Mouse (Mus musculus) cortical plate, adult 2 months (tissue): ENCODE data around the gene Ninl.

Source experiments
- CTCF ChIP-seq: fragments of 200-500 bp; IDR thresholded peaks from 2 replicates; pipeline ENCODE4 v1.5.1; 2011; ENCODE audit warnings: mild to moderate bottlenecking, control low read depth, low read length; ENCODE audit not compliant: insufficient read depth; ENCODE audit errors: extremely low read depth
- POLR2A ChIP-seq: fragments of 200-500 bp; IDR thresholded peaks from 2 replicates; pipeline ENCODE4 v1.6.1; 2011; ENCODE audit warnings: mild to moderate bottlenecking, low read length, control low read depth; ENCODE audit not compliant: insufficient read depth; ENCODE audit errors: extremely low read depth

DNA sequence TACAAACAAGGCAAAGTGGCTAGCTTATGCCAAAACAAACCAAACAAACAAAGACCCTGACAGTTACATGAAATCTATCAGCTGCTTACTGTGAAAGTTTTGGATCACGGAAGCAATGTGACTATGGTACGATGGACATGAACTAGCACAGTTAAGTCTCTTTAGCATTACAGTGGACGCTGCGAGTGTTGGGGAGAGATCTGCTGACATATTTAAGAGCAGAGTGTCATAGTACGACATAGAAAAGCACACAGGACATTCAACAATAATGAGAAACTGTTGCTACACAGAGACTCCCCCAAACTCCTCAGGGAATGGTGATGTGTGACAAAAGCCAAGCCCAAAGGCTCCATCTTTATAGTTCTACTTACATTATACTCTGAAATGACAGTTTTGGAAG is 95.2 kb downstream of the Ninl start:
- no peak for TF ChIP-seq POLR2A
- no peak for TF ChIP-seq CTCF
